ENCODE assay signal across 8 mouse cellular contexts in genomic region chr11:74649095-74649646, GRCm38 (mm10). TPM values are rescaled to one million over a fixed set of nuclear protein-coding genes. Genes with fewer than 3 reads are reported as not detected.
A peak's percentile ranks its signal among the peaks of the same experiment; 100 is the strongest.
DNase-seq lines count a peak whose midpoint lies in the region; ATAC-seq and TF ChIP-seq lines count a peak whose summit lies in the region.

Cluh (plus strand) TSS chr11:74649495.

- intact Hi-C loops in heart, postnatal 36 days (cut with DNase I): loop anchor here (1.0 kb wide), 1 partner anchor 74 kb away; no protein-coding TSS in a partner anchor

- H3K9me3 ChIP-seq in G1E (replicated peaks): no peaks in the 10 kb centered on the region
- no peaks in the 10 kb centered on the region for H3K9me3 ChIP-seq in forebrain, embryonic 16.5 days (ENCODE audit: control insufficient read depth, low read length)
- H3K9me3 ChIP-seq in lung, embryonic 14.5 days (ENCODE audit: low read depth, low read length): no peaks in the 10 kb centered on the region

- no peaks in the 10 kb centered on the region for H3K27me3 ChIP-seq in G1E (ENCODE audit: insufficient read depth, low read length)
- no peaks in the 10 kb centered on the region for H3K27me3 ChIP-seq in forebrain, embryonic 16.5 days (replicated peaks; ENCODE audit: control insufficient read depth, insufficient read depth, low read length)
- H3K27me3 ChIP-seq in lung, embryonic 14.5 days (ENCODE audit: insufficient read depth, low read length): no peaks in the 10 kb centered on the region
- H3K27me3 ChIP-seq in thymus, adult 2 months (ENCODE audit: control insufficient read depth, insufficient read depth, low read length): no peaks in the 10 kb centered on the region

- H3K4me3 ChIP-seq in G1E (ENCODE audit: low read depth, low read length): peak within 1 kb of the TSS; percentile 100
- H3K4me3 ChIP-seq in forebrain, embryonic 16.5 days (replicated peaks; ENCODE audit: low read length): peak within 1 kb of the TSS; percentile 74
- H3K4me3 ChIP-seq in layer of hippocampus, adult 2 months: peak within 1 kb of the TSS; percentile 77
- H3K4me3 ChIP-seq in lung, embryonic 14.5 days (ENCODE audit: low read depth, low read length): peak within 1 kb of the TSS; percentile 93
- H3K4me3 ChIP-seq in olfactory bulb, adult 2 months (ENCODE audit: insufficient read depth, low read depth, low read length): peak within 1 kb of the TSS; percentile 78
- peak within 1 kb of the TSS; percentile 81 for H3K4me3 ChIP-seq in thymus, adult 2 months (ENCODE audit: control insufficient read depth, insufficient read depth, low read length)

- DNase-seq in G1E (ENCODE audit: low spot score): peak; percentile 91
- peak; percentile 96 to 99 for DNase-seq in cerebellum, adult 18-20 months
- DNase-seq in heart, postnatal 36 days: peak; percentile 98 to 99
- peak; percentile 97 for DNase-seq in layer of hippocampus, adult 2 months (ENCODE audit: low spot score in 2 of 2)
- peak; percentile 96 for DNase-seq in lung, embryonic 14.5 days
- peak; percentile 99 for DNase-seq in thymus, adult 2 months

- no peak for TF ChIP-seq CTCF in G1E (IDR thresholded peaks at IDR 0.05; ENCODE audit: low read depth, low read length)
- TF ChIP-seq CTCF in layer of hippocampus, adult 2 months (conservative IDR thresholded peaks at IDR 0.05): 0 out of 2 replicates have a peak, but pooled peaks have one; percentile 5
- TF ChIP-seq CTCF in lung, embryonic 14.5 days (IDR thresholded peaks at IDR 0.05; ENCODE audit: low read depth): no peak
- TF ChIP-seq CTCF in olfactory bulb, adult 2 months (IDR thresholded peaks at IDR 0.05; ENCODE audit: insufficient read depth, low read depth, low read length): no peak
- peak; percentile 56; the same call in 1 of the 2 replicates for TF ChIP-seq CTCF in thymus, adult 2 months (IDR thresholded peaks at IDR 0.05; ENCODE audit: borderline replicate concordance, control insufficient read depth, extremely low read depth, insufficient read depth, low read length, poor library complexity)

- peak within 1 kb of the TSS; percentile 73 for H3K4me2 ChIP-seq in forebrain, embryonic 16.5 days (ENCODE audit: low read length)
- peak within 1 kb of the TSS; percentile 88 for H3K4me2 ChIP-seq in lung, embryonic 14.5 days

- H3K36me3 ChIP-seq in G1E (replicated peaks): peaks cover 38% of the 10 kb centered on the region
- no peaks in the 10 kb centered on the region for H3K36me3 ChIP-seq in forebrain, embryonic 16.5 days (ENCODE audit: control insufficient read depth, insufficient read depth)
- no peaks in the 10 kb centered on the region for H3K36me3 ChIP-seq in lung, embryonic 14.5 days (ENCODE audit: insufficient read depth)
- no peaks in the 10 kb centered on the region for H3K36me3 ChIP-seq in thymus, adult 2 months (ENCODE audit: control insufficient read depth, insufficient read depth, low read length)

- H3K27ac ChIP-seq in forebrain, embryonic 16.5 days (ENCODE audit: low read length): peak within 1 kb of the TSS; percentile 45; the same call in 1 of the 2 replicates
- H3K27ac ChIP-seq in layer of hippocampus, adult 2 months: peak within 1 kb of the TSS; percentile 90
- H3K27ac ChIP-seq in lung, embryonic 14.5 days (ENCODE audit: low read depth): peak within 1 kb of the TSS; percentile 40
- H3K27ac ChIP-seq in olfactory bulb, adult 2 months (ENCODE audit: insufficient read depth, low read depth, low read length): peak within 1 kb of the TSS; percentile 54
- H3K27ac ChIP-seq in thymus, adult 2 months (ENCODE audit: control insufficient read depth, insufficient read depth, low read length): no peak within 1 kb of the TSS

- ATAC-seq in G1E (ENCODE audit: extremely low read depth, insufficient number of reproducible peaks, low FRiP score, poor library complexity, severe bottlenecking): peak; percentile 91
- peak; percentile 92 for ATAC-seq in forebrain, embryonic 16.5 days
- peak; percentile 94 for ATAC-seq in lung, embryonic 14.5 days (ENCODE audit: insufficient read depth)

- under 1% methylated on average over 58 of the region's 58 CpGs for WGBS in forebrain, embryonic 16.5 days
- WGBS in lung, embryonic 14.5 days: under 1% methylated on average over 56 of the region's 58 CpGs
- WGBS in olfactory bulb, adult 2 months: under 1% methylated on average over 58 of the region's 58 CpGs
- under 1% methylated on average over 58 of the region's 58 CpGs for WGBS in thymus, adult 2 months

- peak within 1 kb of the TSS; percentile 74 for H3K9ac ChIP-seq in forebrain, embryonic 16.5 days (replicated peaks; ENCODE audit: low read depth, low read length)
- H3K9ac ChIP-seq in lung, embryonic 14.5 days: peak within 1 kb of the TSS; percentile 84

- TF ChIP-seq POLR2A in olfactory bulb, adult 2 months (IDR thresholded peaks at IDR 0.05; ENCODE audit: insufficient read depth, low read depth, low read length): peak; percentile 42; the same call in 1 of the 2 replicates
- TF ChIP-seq POLR2A in thymus, adult 2 months (IDR thresholded peaks at IDR 0.05; ENCODE audit: control insufficient read depth, extremely low read depth, insufficient read depth, low read length, poor library complexity): peak; percentile 27; the same call in 1 of the 2 replicates

- peaks cover 66% of the 10 kb centered on the region for H3K4me1 ChIP-seq in G1E (ENCODE audit: insufficient read depth, low read depth, low read length)
- peaks cover 13% of the 10 kb centered on the region for H3K4me1 ChIP-seq in forebrain, embryonic 16.5 days (replicated peaks; ENCODE audit: control insufficient read depth, insufficient read depth, low read length)
- H3K4me1 ChIP-seq in lung, embryonic 14.5 days (ENCODE audit: insufficient read depth): 0 out of 2 replicates have a peak, but pooled peaks cover 2% of the 10 kb centered on the region
- H3K4me1 ChIP-seq in olfactory bulb, adult 2 months (ENCODE audit: control insufficient read depth, insufficient read depth, low read length): peaks cover 30% of the 10 kb centered on the region
- peaks cover 15% of the 10 kb centered on the region for H3K4me1 ChIP-seq in thymus, adult 2 months (replicated peaks; ENCODE audit: control insufficient read depth, insufficient read depth, low read length)

RNA-seq across cellular contexts. Expression of gene Cluh, which starts in this region (rescaled TPM):
- total RNA-seq in G1E (2014; fragmentation: Nextera tagmentation) (36.2 and 37.9 TPM in 2 replicates), G1E (2017) (19.4 and 27.2 TPM in 2 replicates)
- 53.7 and 60.3 TPM in 2 replicates for polyA plus RNA-seq in G1E (2012)
- 13.7 and 15.2 TPM in 2 replicates for polyA plus RNA-seq in forebrain, embryonic 16.5 days (2015; fragmentation: Nextera tagmentation; extraction: Ambion mirVana)
- total RNA-seq in heart, postnatal 36 days (2021): 100 to 1,000 TPM; 221 to 229 TPM
- total RNA-seq in layer of hippocampus, adult 2 months (2021): 10 to 100 TPM; 71.2 to 74.0 TPM
- polyA plus RNA-seq in lung, embryonic 14.5 days (2014; fragmentation: Nextera tagmentation; extraction: Ambion mirVana): 21.5 and 23.8 TPM in 2 replicates
- not detected in 2 replicates for polyA plus RNA-seq in olfactory bulb, adult 2 months (2012; ENCODE audit: insufficient read depth, insufficient read length, low replicate concordance, missing spikeins)
- 43.2 and 46.6 TPM in 2 replicates for polyA plus RNA-seq in thymus, adult 2 months (2012; rRNA removed)

Comparison
In these comparisons a context has a peak if more than half of its experiments do, and no peak if none do; other contexts are left out.
1. CTCF ChIP-seq: peak in layer of hippocampus, adult 2 months (single experiment) and thymus, adult 2 months (single experiment); none in G1E (single experiment), lung, embryonic 14.5 days (single experiment) and olfactory bulb, adult 2 months (single experiment).
2. Peak in every context shown above with its lines, with median percentiles within 50 percentile points of each other: ATAC-seq, DNase-seq and H3K4me3 ChIP-seq.